Mouse (Mus musculus) hindbrain, embryonic 14.5 days (tissue): ENCODE data around the gene Pi4kb. TPM values are rescaled to one million over a fixed set of nuclear protein-coding genes. Genes with fewer than 3 reads are reported as not detected.

Source experiments
- ATAC-seq: fragments of 200-750 bp; cut with Nextera tagmentation; 2 replicates; pipeline ENCODE4 v1.8.0; 2017; ENCODE audit warnings: moderate number of reproducible peaks, mild to moderate bottlenecking, moderate TSS enrichment, moderate library complexity; ENCODE audit not compliant: low FRiP score
- DNase-seq: peaks from one replicate; pipeline ENCODE4 v3.0.0-alpha.2; 2015; ENCODE audit warnings: low spot score
- H3K27ac ChIP-seq: fragments of 300-500 bp; sonication (generic); 2 replicates; pipeline ENCODE4 v1.5.1; 2014; ENCODE audit warnings: mild to moderate bottlenecking, moderate library complexity
- H3K27me3 ChIP-seq: fragments of 300-500 bp; sonication (generic); 2 replicates; pipeline ENCODE4 v1.6.1; 2014; ENCODE audit warnings: mild to moderate bottlenecking, low read length, mixed read lengths; ENCODE audit not compliant: control insufficient read depth, insufficient read depth
- H3K36me3 ChIP-seq: fragments of 300-500 bp; sonication (generic); replicated peaks from 2 replicates; pipeline ENCODE4 v1.6.1; 2014; ENCODE audit not compliant: control insufficient read depth, insufficient read depth
- H3K4me1 ChIP-seq: fragments of 300-500 bp; sonication (generic); replicated peaks from 2 replicates; pipeline ENCODE4 v1.6.1; 2014; ENCODE audit warnings: antibody characterized with exemption, low read length, mixed read lengths; ENCODE audit not compliant: control insufficient read depth, insufficient read depth
- H3K4me2 ChIP-seq: fragments of 300-500 bp; sonication (generic); replicated peaks from 2 replicates; pipeline ENCODE4 v1.6.1; 2014; ENCODE audit warnings: mild to moderate bottlenecking, moderate library complexity
- H3K4me3 ChIP-seq: fragments of 300-500 bp; sonication (generic); replicated peaks from 2 replicates; pipeline ENCODE4 v1.5.1; 2014; ENCODE audit warnings: mild to moderate bottlenecking, low read length
- H3K9ac ChIP-seq: fragments of 300-500 bp; sonication (generic); 2 replicates; pipeline ENCODE4 v1.6.1; 2014
- H3K9me3 ChIP-seq: fragments of 300-500 bp; sonication (generic); 2 replicates; pipeline ENCODE4 v1.6.1; 2016; ENCODE audit warnings: low read length; ENCODE audit not compliant: control insufficient read depth
- WGBS: fragments of 180-500 bp; shearing (Covaris S2); extraction: QIAGEN DNeasy Blood & Tissue Kit; methylation state at CpG from one replicate; pipeline ENCODE4 v1.1.7; 2014; 5-methylcytosine and 5-hydroxymethylcytosine counted together
- polyA plus RNA-seq: library from polyadenylated mRNA; unstranded; fragments of >200 nt; fragmentation: Nextera tagmentation; extraction: Ambion mirVana; gene quantifications from 2 replicates; pipeline ENCODE4 v1.2.1, GENCODE M21; 2014

The Pi4kb gene
- polyA plus RNA-seq, 1 experiment from 2014 or later, result 28.4 TPM

GRCm38 (mm10) chr3:95005651-95006050 is 31.1 kb downstream of the Pi4kb start:
- H3K9ac ChIP-seq, result no peak overlapping the region
- DNase-seq, result no peak
- no peak overlapping the region for H3K4me3 ChIP-seq
- no peak overlapping the region for H3K4me2 ChIP-seq
- 83% methylated on average over 3 of the region's 3 CpGs for WGBS
- no peaks in the 10 kb centered on the region for H3K9me3 ChIP-seq
- ATAC-seq, result no peak
- H3K4me1 ChIP-seq, result no peaks in the 10 kb centered on the region
- H3K27ac ChIP-seq, result no peak overlapping the region
- no peaks in the 10 kb centered on the region for H3K27me3 ChIP-seq
- peaks cover 97% of the 10 kb centered on the region for H3K36me3 ChIP-seq

DNA sequence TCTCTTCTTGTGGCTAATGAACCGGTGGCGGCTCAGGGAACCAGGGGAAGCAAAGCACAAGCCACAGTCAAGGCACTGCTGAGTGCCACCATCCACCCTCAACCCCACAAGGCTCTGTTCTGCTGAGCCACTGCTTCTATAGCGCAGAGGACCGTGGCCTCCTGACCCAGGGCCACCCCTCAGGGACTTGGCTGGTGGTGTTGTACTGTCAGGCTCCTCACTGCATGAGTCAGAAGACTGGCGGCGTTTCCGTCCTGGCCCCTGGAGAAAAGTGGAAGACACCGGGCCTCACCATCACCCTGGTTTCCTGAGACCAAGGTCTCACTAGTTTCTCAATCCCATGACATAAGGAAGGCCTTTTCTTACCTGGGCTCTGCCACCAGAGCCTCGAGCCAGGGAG is 33.2 kb downstream of the Pi4kb start:
- H3K9me3 ChIP-seq, result no peaks in the 10 kb centered on the region
- ATAC-seq (no peak), DNase-seq (no peak)
- no peak overlapping the region for H3K9ac ChIP-seq
- no peaks in the 10 kb centered on the region; the same call in 1 of the 2 replicates for H3K4me1 ChIP-seq
- H3K4me2 ChIP-seq, result no peak overlapping the region
- H3K27ac ChIP-seq, result no peak overlapping the region
- WGBS, result 88% methylated on average over 9 of the region's 9 CpGs
- H3K27me3 ChIP-seq, result no peaks in the 10 kb centered on the region
- peaks cover 93% of the 10 kb centered on the region for H3K36me3 ChIP-seq
- H3K4me3 ChIP-seq, result no peak overlapping the region

- 90% methylated on average over 7 of the region's 7 CpGs for WGBS
- DNase-seq (no peak), ATAC-seq (no peak)
- no peak overlapping the region for H3K4me3 ChIP-seq
- peaks cover 14% of the 10 kb centered on the region for H3K4me1 ChIP-seq
- H3K36me3 ChIP-seq, result peaks cover 66% of the 10 kb centered on the region
- no peaks in the 10 kb centered on the region for H3K9me3 ChIP-seq
- H3K27ac ChIP-seq, result no peak overlapping the region
- no peaks in the 10 kb centered on the region for H3K27me3 ChIP-seq
- no peak overlapping the region for H3K4me2 ChIP-seq
- no peak overlapping the region for H3K9ac ChIP-seq
Measured at GRCm38 (mm10) chr3:95010396-95010795, 35.9 kb downstream of the Pi4kb start.

- no peaks in the 10 kb centered on the region for H3K27me3 ChIP-seq
- H3K9ac ChIP-seq, result no peak overlapping the region
- no peak overlapping the region for H3K27ac ChIP-seq
- peaks cover 43% of the 10 kb centered on the region for H3K36me3 ChIP-seq
- H3K4me2 ChIP-seq, result 0 out of 2 replicates have a peak overlapping the region, but pooled peaks have one; percentile 93
- DNase-seq (no peak), ATAC-seq (no peak)
- H3K9me3 ChIP-seq, result no peaks in the 10 kb centered on the region
- no peak overlapping the region for H3K4me3 ChIP-seq
- 89% methylated on average over 3 of the region's 3 CpGs for WGBS
- peaks cover 19% of the 10 kb centered on the region for H3K4me1 ChIP-seq
Measured at GRCm38 (mm10) chr3:95012982-95013381, 38.5 kb downstream of the Pi4kb start.

DNA sequence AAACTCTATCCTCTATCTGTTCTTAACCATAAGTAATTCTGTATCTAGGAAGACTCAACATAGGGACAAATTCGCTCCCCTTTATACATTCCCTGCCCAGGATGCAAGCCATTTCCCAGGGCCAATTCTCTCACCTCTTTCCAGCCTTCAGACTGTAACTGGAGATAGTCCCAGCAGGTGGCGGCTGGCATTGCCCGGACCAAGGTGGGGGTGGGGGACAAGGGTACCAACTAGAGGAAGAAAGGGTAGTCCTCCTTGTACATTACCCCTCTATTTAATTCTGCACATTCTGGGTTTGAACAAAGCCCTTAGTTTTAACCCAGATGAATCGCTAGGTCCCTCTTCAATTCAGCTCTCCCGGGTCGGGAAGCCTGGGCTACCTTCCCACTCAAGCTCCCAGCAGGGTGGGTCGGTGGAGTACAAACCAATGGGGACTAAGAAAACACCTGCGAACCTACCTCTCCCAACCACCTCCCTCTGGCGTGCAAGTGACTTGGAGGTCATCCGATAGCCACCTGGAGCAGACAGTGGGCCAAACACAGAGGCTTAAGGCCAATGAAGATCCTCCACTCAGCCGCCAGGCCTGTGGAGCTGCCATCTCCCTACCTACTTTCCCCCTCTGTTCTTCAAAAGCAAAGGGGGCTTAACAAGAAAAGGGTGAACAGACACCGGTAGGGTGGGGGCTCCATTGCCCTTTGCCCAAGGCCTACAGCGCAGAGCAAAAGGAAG is 39.3 kb downstream of the Pi4kb start:
- no peak for ATAC-seq
- no peak overlapping the region for H3K27ac ChIP-seq
- no peak for DNase-seq
- peaks cover 34% of the 10 kb centered on the region for H3K36me3 ChIP-seq
- H3K9me3 ChIP-seq, result no peaks in the 10 kb centered on the region
- H3K4me2 ChIP-seq, result peak overlapping the region; percentile 93
- H3K27me3 ChIP-seq, result no peaks in the 10 kb centered on the region
- peak overlapping the region; percentile 75 for H3K9ac ChIP-seq
- peaks cover 19% of the 10 kb centered on the region for H3K4me1 ChIP-seq
- WGBS, result 19% methylated on average over 13 of the region's 13 CpGs
- H3K4me3 ChIP-seq, result peak overlapping the region; percentile 85

GRCm38 (mm10) chr3:95014428-95015151 is 40.1 kb downstream of the Pi4kb start:
- Histone ChIP-seq H3K4me1 (peaks cover 19% of the 10 kb centered on the region), H3K4me2 (peak overlapping the region; percentile 93), H3K9me3 (no peaks in the 10 kb centered on the region), H3K36me3 (peaks cover 27% of the 10 kb centered on the region), H3K27me3 (no peaks in the 10 kb centered on the region), H3K9ac (peak overlapping the region; percentile 75), H3K27ac (peak overlapping the region; percentile 97), H3K4me3 (peak overlapping the region; percentile 85)
- DNase-seq (no peak), ATAC-seq (peak; percentile 3)
- WGBS, result under 1% methylated on average over 41 of the region's 44 CpGs

DNA sequence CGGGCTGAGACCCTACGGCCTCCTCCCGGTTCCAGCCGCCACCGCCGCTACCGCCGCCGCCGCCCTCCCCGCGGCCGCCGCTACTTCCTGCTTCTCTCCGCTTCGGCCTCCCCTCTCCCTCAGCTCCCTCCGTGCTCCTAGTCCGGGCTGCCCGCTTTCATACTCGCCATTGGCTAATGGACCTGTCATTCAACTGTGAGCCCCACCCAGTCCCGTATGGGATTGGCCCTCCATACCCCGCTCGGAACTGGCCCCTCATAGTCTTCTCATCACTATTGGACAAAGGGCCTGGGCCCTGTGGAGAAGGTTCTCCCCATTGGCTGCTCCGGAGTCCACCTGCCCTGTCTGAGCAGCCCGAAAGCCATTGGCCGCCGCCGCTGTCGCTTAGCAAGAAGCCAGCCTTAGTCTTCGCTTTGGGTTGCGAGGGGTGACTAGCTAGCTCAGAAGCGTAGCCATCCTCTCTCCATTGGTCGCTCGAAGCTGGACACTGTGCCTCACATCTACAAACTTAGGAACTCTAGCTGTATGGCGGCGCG is 40.9 kb downstream of the Pi4kb start, which contains the start of gene Zfp687:
Gene Zfp687 (minus strand): TSS at position 112 of the 536 bp plus-strand sequence.
- peak within 1 kb of the TSS; percentile 85 for H3K4me3 ChIP-seq
- ATAC-seq (peak; percentile 99), DNase-seq (peak; percentile 99)
- H3K4me2 ChIP-seq, result peak within 1 kb of the TSS; percentile 93
- H3K27ac ChIP-seq, result peak within 1 kb of the TSS; percentile 97
- 1% methylated on average over 36 of the region's 37 CpGs for WGBS
- peak within 1 kb of the TSS; percentile 75 for H3K9ac ChIP-seq
- H3K27me3 ChIP-seq, result no peaks in the 10 kb centered on the region
- no peaks in the 10 kb centered on the region for H3K9me3 ChIP-seq
- peaks cover 19% of the 10 kb centered on the region for H3K36me3 ChIP-seq
- peaks cover 19% of the 10 kb centered on the region for H3K4me1 ChIP-seq

- Histone ChIP-seq H3K27ac (peak overlapping the region; percentile 97), H3K36me3 (peaks cover 12% of the 10 kb centered on the region), H3K4me2 (peak overlapping the region; percentile 80), H3K4me3 (peak overlapping the region; percentile 85), H3K9ac (peak overlapping the region; percentile 74), H3K4me1 (peaks cover 19% of the 10 kb centered on the region), H3K27me3 (no peaks in the 10 kb centered on the region), H3K9me3 (no peaks in the 10 kb centered on the region)
- under 1% methylated on average over 40 of the region's 40 CpGs for WGBS
- DNase-seq (peak; percentile 88), ATAC-seq (peak; percentile 76)
Measured at GRCm38 (mm10) chr3:95015891-95016531, 41.5 kb downstream of the Pi4kb start.
